Mouse (Mus musculus) v-Abl transformed pro-B cells (cell line): ENCODE data around the gene Smad6.

ENCODE experiments used
- in situ Hi-C, 2 experiments: fragments of 400-800 bp; cut with MboI; formaldehyde crosslinking; loops; one replicate each; pipeline ENCODE4 v1.15.1; 2025; ENCODE audit not compliant: unreplicated experiment in 2 of 2

Gene Smad6

DNA sequence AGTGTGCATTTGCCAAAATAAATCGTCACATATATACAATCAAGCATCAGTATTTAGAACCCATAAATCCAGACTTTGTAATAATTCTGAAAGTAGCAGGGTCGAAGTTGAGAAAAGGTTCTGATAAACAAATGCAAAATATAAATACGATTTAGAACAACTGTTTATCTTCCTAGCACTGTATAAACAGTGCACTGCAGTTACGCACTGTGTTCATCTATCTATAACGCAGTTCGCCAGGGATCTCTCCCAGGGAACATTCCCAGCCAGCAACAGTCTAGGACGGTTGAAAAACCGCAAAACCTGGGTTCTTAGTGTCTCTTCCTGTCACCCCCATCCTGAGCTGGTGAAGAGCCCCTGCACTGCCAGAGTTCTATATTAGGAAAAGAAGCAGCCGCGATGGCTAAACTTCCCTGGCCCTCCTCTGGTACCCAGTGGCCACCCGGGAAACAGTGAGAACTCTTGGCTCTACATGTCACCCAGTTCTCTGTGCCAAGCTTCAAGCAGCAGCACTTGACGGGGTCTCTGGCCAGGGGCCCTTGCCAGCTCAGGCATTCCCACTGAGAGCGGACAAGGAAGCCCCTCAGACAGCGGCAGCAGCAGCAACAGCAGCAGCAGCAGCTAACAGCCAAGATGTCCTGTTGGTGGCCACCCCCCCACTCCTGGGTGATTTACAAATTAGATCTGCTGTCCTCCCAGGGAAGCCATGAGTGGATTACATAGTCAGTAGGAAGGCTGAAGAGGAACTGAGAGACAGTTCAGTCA, 54.3 kb downstream of the Smad6 start:
- in situ Hi-C loops, result no loop called here

DNA sequence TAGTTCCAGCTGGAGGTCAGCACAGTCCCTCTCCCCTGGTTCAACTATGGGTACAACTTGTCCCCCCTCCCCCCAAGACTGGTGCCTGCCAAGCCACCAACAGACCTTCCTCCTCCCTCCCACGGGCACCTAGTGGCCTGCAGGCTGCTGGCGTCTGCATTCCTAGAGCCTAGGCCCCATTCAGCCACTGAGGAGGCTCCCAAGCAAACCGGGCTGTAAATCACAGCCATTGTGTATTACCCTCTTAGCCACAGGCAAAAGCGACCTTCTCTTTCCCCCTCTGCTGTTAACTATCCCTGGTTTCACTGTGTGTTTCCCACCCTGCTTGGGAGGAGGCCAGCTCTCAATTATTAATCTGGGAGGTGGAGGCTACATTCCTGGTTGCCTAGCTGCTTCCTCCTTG, 56.3 kb downstream of the Smad6 start:
- in situ Hi-C loops, result no loop called here

DNA sequence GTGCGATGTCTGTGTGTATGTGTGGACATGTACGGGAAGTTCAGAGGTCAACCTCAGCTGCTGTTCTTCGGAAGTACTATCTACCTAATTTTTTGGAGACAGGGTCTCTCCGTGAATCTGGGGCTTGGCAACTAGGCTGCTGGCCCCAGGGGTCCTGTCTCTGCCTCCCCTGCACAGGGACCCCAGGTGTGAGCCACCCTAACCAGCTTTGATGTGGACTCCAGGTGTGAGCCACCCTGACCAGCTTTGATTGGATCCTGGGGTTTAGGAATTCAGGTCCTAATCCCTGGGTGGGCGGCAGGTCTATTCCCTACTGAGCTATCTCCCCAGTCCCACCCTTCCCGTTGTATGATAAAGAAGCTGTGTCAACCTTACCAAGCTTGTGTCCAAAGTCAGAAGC, 60.0 kb downstream of the Smad6 start:
- in situ Hi-C loops, result no loop called here

DNA sequence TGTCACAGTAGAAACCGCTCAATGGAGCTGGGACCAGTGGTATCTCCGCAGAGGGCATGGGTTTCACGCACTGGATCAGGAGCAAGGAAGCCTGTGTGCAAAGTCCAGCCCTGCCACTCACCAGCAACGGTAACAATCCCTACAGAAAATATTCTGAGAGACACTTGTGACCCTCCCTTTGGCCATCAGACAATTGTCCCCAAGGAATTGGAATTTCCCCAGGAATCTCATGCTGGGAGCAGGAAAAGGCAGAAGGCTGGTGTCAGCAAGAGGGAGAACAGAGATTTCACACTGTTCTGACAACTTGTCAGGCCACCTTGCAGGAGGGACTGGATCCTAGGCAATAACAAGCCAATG, 61.1 kb downstream of the Smad6 start:
- in situ Hi-C loops, result no loop called here

DNA sequence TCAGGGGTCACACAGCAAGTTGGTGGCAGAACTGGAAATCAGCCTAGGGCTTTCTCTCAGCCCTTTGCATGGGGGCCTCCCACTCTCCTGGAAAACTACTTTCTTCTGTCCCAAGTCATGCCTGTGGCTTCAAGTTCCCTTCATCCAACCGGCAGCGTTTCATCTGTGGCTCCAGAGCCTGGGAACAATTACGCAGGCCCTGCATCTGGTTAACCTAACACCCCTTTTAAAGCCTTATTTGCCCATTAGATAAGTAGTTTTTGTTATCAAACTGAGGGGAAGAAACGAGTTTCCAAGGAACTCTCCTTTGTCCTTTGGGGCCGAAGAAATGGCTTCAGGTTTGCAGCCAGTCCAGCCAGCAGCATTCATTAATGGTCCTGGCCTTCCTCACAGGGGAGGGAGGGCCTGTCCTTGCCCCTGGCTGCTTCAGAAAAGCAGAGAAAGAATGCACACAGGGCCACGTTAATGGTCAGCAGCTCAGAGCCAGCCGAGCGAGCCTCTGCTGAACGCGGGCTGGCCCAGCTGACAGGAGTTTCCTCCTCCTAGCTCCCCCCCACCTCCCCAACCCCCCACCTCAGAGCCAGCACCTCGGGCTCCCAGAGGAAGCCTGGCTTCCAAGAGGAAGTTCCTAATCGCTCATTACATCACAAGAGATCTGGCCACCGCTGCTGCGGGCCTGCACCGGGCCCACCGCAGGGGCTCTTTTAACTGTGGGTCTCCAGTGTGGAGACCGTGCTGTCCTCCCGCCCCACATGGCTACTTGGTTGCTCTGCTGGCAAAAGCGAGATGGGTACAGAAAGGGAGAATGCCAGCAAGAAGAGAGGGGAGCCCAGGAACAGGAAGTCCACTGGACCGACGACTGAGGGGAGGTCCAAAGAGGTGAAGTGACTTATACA, 61.7 kb downstream of the Smad6 start:
- in situ Hi-C loops, result no loop called here

DNA sequence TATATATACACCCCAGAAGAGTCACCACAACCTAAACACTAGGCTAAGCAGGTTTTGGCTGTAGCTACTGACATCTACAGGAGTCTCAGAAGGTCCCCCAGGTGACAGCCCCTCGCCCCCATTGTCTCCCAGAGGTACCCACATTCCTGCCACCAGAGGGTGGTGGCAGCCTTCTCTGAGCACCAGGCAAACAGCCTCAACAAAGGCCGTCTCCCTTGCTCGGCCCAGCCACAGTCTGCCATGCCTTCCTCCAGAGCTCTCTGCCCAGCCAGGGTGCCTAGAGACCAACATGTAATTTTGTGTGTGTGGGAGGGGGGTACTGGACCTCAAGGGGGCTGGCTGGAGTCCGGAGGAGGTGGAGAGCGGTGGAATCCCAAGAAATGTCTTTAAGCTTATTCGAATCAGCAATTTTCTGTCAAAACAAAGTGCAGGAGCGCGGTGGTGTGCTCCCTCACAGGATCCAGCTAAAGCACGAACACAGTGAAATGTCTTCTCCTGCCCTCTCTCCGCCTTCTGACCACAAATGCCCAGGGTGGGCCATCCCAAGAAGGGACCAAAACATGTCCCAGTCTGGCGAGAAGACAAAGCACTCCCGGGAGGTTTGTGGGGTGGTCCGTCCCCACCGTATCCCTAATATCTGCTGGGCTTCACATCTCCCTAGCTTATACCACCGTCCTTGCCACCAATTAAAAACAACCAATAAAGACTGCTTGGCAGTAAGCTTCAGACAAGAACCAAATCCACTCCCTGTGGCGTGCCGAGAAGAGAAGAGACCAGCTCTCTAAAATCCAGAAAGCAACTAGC, 62.5 kb downstream of the Smad6 start:
- in situ Hi-C loops, result no loop called here

DNA sequence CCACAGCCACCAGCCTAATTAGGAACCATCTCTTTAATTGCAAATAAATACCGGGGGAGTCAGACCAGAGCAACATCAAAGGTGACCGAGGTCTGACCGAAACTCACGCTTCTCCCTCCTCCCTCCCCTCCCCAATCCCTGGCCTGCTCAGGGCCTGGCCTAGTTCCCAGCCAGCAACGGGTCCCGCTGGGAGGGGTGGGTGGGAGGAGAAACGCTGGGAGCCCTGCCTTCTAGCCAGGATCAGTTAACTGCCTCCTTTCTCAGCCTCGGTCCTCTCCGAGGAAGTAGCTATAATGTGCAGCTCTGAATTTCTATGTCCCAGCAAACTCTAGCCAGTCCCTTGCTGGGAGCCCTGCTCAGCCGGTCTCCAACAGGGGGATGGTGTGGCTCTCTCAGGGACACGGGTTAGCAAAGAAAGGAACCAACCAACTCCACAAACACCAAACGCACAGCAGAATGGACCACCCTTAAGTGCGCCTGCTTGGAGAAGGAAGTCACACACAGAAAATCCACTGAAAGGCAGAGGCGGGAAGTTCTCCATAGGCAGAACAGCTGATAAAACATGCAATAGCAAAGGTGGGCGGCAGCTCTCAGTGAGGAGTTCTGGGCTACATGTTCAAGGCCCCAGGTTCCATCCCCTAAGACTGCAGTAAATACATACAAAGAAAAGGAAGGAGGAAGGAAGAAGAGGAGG, 63.4 kb downstream of the Smad6 start:
- in situ Hi-C loops, result no loop called here

DNA sequence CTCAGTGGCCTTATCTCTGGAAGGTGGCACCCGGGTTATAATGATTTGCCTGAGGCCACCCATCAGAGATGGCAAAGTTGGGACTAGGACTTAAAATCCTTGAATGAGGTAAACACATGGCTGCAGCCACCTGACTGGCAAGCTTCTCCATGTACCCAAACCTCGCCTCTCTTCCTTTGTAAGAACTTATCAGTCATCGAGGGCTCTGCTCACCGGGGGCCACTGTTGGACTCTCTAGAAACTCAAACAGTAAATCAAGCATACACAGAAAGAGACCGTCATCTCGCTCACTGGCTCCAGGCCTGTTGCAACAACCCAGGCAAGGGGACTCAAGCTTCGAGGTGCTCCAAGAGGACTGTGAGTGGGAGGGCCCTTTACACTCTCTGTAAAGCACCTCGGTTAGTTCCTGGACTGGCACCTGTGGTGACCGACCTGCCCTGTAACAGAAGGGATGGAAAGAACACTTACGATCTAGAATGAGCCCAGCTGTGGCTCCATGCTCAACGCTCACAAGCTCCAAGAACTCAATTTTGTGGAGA, 64.1 kb downstream of the Smad6 start:
- in situ Hi-C loops, result no loop called here

DNA sequence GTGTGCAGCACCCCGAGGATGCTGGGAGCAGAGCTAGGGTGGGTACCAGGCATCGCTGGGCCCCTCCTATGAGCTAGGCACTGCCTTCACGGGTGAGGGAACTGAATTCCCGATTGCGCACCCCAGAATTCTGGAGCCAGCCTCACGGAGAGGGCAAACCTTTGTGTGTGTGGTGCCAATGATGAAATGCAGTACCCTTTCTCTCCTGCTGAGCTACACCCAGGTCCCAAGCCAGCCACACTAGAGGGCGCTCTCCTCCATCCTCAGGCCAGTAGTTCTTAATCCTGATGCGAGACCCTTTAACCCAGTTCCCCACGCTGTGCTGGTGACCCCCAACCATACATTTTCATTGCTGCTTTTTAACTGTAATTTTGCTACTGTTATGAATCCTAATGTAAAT, 65.8 kb downstream of the Smad6 start:
- in situ Hi-C loops, result no loop called here

DNA sequence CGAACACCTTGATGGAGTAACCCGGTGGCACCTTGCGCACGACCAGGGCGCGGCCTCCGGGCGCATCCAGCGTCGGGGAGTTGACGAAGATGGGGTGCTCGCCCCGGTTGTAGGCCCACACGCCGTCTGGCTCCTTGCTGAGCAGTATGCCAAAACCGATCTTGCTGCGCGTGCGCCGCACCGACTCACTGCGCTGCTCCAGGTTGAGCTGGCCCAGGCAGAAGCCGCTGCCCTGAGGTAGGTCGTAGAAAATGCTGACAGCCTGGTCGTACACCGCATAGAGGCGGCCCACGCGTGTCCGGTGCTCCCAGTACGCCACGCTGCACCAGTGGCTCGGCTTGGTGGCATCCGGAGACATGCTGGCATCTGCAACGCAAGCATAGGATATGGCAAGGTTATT, 68.2 kb downstream of the Smad6 start:
- in situ Hi-C loops, result no loop called here

DNA sequence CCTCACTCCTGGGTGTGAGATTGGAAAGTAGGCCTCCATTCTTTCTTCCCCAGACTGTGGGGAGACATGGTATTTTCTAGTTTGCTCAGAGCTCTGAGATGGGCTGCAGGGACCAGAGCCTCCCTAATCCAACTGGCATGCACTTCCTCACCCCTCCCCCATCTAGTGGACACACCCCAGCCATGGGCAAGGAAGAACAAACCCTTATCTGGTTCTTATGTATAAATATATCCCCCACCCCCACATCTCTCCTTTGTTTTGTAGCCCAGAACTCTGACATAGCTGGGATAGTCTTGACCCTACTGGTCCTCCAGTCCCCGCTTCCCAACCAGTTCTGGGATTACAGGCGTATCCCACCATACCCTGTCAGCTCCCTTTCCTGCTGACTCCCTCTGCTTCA, 69.3 kb downstream of the Smad6 start:
- in situ Hi-C loops, result no loop called here

DNA sequence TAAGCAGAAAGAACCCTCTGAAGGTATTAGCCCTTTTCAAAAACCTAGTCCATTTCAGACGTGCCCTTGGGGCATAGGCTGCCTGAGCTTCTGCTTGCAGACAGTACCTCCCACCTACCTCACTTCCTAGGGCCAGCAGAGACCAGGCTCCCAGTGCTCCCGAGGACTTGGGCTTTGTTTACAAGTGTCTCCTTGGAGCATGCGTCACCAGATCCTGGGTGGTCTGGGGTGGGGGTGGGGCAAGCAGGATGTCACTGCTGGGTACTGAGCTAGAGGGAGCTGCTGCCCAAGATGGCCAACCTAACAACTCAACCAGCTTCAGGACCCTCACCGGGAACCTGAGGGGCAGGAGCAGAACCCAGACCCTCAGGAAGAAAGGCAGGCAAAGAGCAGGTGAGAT, 71.5 kb downstream of the Smad6 start:
- in situ Hi-C loops, result no loop called here

DNA sequence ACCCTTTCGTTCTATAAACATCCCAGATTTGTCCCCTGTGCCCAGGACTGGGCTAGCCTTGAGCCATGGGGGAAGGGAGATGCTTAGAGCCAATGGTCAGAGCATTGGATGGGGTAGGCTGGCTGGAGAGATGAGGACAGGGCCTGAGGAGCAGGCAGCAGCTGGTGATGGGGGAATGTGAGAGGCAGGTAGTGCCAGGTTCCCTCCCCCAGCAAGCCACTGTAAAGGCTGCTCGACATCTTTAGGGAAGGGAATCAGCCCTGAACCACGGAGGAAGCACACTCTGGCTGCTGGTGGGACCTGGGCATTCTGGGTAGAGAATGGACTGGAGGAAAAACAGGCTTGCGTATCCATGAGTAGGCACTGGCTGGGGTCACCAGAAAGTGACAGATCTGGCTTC, 72.5 kb downstream of the Smad6 start:
- in situ Hi-C loops, result loop anchor here in 1 of 2 experiments (25.0 kb wide), 1 partner anchor 988 kb away; no protein-coding TSS in a partner anchor

DNA sequence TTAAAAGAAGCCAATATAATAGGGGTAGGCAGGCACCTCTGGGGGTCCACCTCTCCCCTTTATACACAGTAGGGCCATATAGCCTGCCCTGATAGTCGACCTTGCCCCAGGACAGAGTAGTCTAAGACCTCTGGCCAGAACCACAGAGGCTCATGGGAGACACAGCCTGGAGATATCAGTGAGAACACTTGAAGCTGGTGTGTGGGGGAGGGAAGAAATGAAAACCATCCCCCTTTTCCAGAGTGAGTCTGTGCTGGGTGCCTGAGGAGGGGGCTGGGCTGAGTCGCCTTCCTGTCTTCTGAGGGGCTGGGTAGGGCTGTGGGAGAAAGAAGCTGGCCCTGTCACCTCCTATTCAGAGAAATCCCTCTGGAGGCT, 79.3 kb downstream of the Smad6 start:
- in situ Hi-C loops, result loop anchor here in 1 of 2 experiments (25.0 kb wide), 1 partner anchor 995 kb away; no protein-coding TSS in a partner anchor

DNA sequence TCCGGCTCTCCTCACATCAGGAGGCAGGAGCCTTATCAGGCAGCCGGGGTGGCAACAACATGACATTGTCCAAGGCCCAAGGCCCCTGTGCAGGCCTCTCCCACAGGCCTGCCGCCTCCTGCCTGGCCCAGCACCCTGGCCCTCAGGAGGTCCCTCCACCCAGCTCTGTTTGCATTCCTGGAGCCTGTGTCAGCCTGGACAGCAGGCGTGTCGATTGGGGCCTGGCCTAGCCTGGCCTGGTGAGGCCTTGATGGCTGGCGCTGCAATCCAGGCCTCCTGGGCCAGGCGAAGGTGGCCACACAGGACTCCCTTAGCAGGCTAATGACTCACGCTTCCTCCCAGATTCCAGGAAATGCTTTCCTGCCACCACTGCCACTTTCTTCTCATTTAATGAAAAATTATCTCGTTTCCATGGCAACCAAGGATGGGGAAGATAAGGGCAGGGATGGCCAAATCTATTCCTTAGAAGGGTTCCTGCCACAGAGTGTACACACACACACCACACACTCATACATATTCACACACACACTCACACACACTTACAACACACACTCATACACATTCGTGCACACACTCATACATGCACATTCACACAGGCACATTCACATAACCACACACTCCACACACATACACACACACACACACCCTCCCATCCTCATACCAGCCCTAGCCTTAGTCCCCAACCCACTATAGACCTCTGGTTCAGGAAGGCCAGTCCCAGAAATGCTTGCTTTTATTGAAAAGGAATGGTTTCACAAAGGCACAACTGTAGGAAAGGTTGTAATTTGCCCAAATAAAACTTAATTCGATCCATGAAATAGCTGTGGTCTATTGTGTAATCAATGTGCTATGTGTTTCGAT, 79.9 kb downstream of the Smad6 start:
- in situ Hi-C loops, result loop anchor here in 1 of 2 experiments (25.0 kb wide), 1 partner anchor 995 kb away; no protein-coding TSS in a partner anchor

DNA sequence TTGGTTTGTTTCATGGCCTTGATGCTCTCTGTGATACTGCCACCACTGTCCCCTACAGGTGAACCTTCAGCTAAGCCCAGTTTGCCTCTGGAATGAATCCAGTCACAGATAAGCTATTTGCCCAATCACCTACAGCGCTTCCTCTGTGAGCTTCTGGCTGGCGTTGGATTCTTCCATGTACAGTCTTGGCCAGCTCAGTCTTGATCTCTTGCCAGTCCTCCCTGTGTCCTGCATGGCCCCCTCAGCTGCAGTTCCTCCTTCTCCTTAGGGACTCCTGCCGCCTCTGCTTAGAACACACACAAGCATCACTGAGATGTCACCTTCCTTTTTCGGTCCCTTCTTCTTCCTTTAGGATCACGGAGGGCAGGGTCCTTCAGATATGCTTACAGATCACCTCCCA, 85.6 kb downstream of the Smad6 start:
- in situ Hi-C loops, result loop anchor here in 1 of 2 experiments (25.0 kb wide), 1 partner anchor 1001 kb away; no protein-coding TSS in a partner anchor

DNA sequence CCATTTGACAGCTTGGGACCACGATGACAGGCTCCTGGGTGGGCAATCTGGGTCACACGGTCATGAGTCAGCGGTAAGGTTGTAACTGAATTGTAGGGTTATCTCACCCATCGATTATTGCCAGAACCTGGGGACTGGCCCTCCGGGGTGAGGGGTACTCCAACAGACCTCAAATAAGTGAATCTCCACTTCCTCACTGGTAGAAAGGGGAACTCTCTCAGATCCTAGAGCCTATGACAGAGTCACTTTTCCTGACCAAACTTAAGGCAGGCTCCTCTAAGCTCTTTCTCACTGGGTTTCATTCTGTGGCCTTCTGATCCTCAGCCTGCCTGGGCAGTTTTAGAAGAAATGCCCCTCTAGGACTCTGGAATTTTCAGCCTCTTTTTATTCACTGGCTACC, 88.8 kb downstream of the Smad6 start:
- in situ Hi-C loops, result loop anchor here in 1 of 2 experiments (25.0 kb wide), 1 partner anchor 1004 kb away; no protein-coding TSS in a partner anchor

DNA sequence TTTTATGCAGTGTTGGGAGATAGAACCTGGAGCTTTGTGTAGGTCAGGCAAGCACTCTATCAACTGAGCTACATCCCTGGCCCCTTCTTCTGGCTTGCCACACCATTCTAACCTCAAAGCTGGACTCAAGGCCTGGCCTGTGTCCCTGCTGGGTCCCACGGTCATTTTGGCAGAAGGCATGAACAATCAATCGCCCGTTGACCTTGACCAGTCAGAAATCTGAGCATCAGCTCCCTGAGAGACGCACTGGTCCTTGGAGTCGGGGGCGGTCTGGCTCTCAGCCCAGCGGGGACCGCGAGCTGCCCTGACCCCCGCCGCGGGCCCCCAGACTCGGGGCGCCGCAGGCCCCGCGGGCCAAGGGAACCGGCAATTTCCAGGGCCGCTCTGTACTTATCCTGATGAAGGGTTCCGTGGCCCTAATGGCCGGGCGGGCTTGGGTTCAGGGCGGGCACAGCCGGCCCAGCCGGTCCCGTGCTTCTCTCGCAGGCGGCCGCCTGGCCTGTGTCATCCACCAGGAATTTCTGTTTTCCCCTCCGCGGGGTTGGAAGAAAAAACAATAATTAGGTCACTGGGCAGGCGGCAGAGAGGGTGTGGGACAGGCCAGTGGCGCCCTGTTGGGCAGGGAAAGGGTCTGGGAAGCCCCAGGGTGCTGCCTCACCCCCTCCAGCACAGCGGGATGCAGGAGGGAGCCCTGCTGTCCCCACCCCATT, 94.4 kb downstream of the Smad6 start:
- in situ Hi-C loops, result loop anchor here in 1 of 2 experiments (25.0 kb wide), 1 partner anchor 1010 kb away; no protein-coding TSS in a partner anchor
